Mouse (Mus musculus) stomach, postnatal 0 days (tissue): ENCODE measurements around the gene Pde4dip. TPM values are rescaled to one million over a fixed set of nuclear protein-coding genes. Genes with fewer than 3 reads are reported as not detected.

Experiments used
- ATAC-seq: fragments of 200-750 bp; cut with Nextera tagmentation; 2 replicates; pipeline ENCODE4 v1.8.0; 2017; ENCODE audit not compliant: low FRiP score, low TSS enrichment
- DNase-seq: peaks from one replicate; pipeline ENCODE4 v3.0.0-alpha.2; 2016; ENCODE audit warnings: low spot score
- H3K27ac ChIP-seq: fragments of 300-500 bp; sonication (generic); replicated peaks from 2 replicates; pipeline ENCODE4 v1.5.1; 2014; ENCODE audit warnings: mild to moderate bottlenecking, control low read depth
- H3K27me3 ChIP-seq: fragments of 300-500 bp; sonication (generic); 2 replicates; pipeline ENCODE4 v1.6.1; 2014; ENCODE audit warnings: low read length; ENCODE audit not compliant: control insufficient read depth, insufficient read depth
- H3K36me3 ChIP-seq: fragments of 300-500 bp; sonication (generic); 2 replicates; pipeline ENCODE4 v1.6.1; 2014; ENCODE audit warnings: low read length, mixed read lengths; ENCODE audit not compliant: control insufficient read depth, insufficient read depth
- H3K4me1 ChIP-seq: fragments of 300-500 bp; sonication (generic); replicated peaks from 2 replicates; pipeline ENCODE4 v1.6.1; 2014; ENCODE audit warnings: antibody characterized with exemption; ENCODE audit not compliant: control insufficient read depth, insufficient read depth
- H3K4me2 ChIP-seq: fragments of 300-500 bp; sonication (generic); replicated peaks from 2 replicates; pipeline ENCODE4 v1.6.1; 2014; ENCODE audit warnings: low read depth, mild to moderate bottlenecking, control low read depth, moderate library complexity
- H3K4me3 ChIP-seq: fragments of 300-500 bp; sonication (generic); 2 replicates; pipeline ENCODE4 v1.5.1; 2014; ENCODE audit warnings: low read depth, low read length, control low read depth
- H3K9ac ChIP-seq: fragments of 300-500 bp; sonication (generic); 2 replicates; pipeline ENCODE4 v1.6.1; 2014; ENCODE audit warnings: mild to moderate bottlenecking, low read length, control low read depth, mixed read lengths
- H3K9me3 ChIP-seq: fragments of 300-500 bp; sonication (generic); 2 replicates; pipeline ENCODE4 v1.6.1; 2016; ENCODE audit warnings: low read length; ENCODE audit not compliant: control insufficient read depth
- CTCF ChIP-seq: IDR thresholded peaks from 2 replicates; pipeline ENCODE4 v1.5.1; 2016; ENCODE audit warnings: antibody characterized with exemption, low read depth, mild to moderate bottlenecking, moderate library complexity
- EP300 ChIP-seq: optimal IDR thresholded peaks from 2 replicates; pipeline ENCODE3; 2016; ENCODE audit warnings: antibody characterized with exemption
- WGBS: fragments of 180-500 bp; shearing (Covaris S2); extraction: QIAGEN DNeasy Blood & Tissue Kit; methylation state at CpG from one replicate; pipeline ENCODE4 v1.1.7; 2014; 5-methylcytosine and 5-hydroxymethylcytosine counted together
- polyA plus RNA-seq: library from polyadenylated mRNA; unstranded; fragments of >200 nt; fragmentation: Nextera tagmentation; extraction: Ambion mirVana; gene quantifications from 2 replicates; pipeline ENCODE4 v1.2.1, GENCODE M21; 2015

Gene Pde4dip
- polyA plus RNA-seq, 1 experiment from 2014 or later: 9.9 TPM

DNA sequence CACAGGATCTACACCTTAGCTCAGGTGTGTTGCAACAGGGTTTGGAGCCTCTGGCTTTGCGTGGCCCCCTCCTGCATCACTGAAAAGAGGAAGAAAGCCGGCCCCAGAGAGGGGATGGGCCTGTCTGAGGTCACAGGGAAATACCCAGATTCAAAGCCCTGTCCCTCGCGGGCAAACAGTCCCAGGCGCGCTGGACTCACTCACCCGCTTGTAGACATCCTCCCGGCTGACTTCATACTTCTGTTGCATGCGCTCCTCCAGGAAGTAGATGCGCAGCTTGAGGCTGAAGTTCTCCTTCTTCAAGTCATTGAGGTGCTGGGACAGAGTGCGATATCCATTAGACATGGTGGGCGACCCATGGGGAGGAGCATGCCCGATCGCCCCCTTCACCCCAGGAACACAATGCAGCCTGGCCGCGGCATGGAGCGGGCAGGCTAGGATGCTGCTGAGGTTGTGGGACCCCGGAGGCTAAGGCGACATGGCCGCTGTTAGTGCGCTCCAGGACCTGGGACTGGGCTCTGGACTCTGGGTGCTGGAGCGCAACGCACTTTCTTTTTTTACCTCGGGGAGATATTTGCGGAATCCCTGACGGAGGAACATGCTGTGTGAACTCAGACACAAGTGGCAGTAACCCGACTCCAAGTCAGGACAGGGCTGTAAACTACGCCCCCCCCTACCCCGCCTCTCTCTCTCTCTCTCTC lies 64.3 kb downstream of the Pde4dip start:
- Histone ChIP-seq H3K4me3 (peak overlapping the region; percentile 49), H3K9ac (peak overlapping the region; percentile 61), H3K36me3 (no peaks in the 10 kb centered on the region), H3K4me1 (no peaks in the 10 kb centered on the region; the same call in 1 of the 2 replicates), H3K9me3 (no peaks in the 10 kb centered on the region), H3K27ac (no peak overlapping the region), H3K27me3 (no peaks in the 10 kb centered on the region), H3K4me2 (peak overlapping the region; percentile 83)
- 1% methylated on average over 29 of the region's 29 CpGs for WGBS
- peak; percentile 55 for DNase-seq
- TF ChIP-seq EP300 (no peak), CTCF (no peak)
- ATAC-seq: peak; percentile 75

- Histone ChIP-seq H3K27me3 (no peaks in the 10 kb centered on the region), H3K9me3 (no peaks in the 10 kb centered on the region), H3K4me1 (no peaks in the 10 kb centered on the region; the same call in 1 of the 2 replicates), H3K4me2 (peak overlapping the region; percentile 83), H3K27ac (no peak overlapping the region), H3K36me3 (no peaks in the 10 kb centered on the region), H3K9ac (no peak overlapping the region), H3K4me3 (no peak overlapping the region)
- no peak for ATAC-seq
- no peak for DNase-seq
- 45% methylated on average over 6 of the region's 6 CpGs for WGBS
- TF ChIP-seq EP300 (no peak), CTCF (no peak)
Measured at GRCm38 (mm10) chr3:97823438-97823837, 65.1 kb downstream of the Pde4dip start.

DNA sequence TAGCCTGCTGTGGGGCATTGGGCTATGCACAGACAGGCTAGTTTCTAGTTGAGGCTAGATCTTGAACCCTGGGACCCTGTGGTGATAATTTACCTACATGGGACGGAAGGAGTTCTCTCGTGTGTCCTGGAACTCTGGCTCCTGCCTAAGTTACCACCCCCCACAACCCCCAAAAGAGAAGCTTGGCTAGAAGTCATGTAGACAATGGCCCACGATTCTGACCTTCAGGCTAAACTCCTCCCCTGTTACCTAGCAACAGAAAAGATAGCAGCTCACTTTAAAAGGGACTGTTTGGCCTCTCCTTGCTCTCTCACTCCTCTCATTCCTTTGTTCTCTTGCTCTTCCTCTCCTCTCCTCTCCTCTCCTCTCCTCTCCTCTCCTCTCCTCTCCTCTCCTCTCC lies 69.5 kb downstream of the Pde4dip start:
- ATAC-seq (no peak), DNase-seq (no peak)
- no peak overlapping the region for H3K4me3 ChIP-seq
- no peak overlapping the region for H3K9ac ChIP-seq
- no peaks in the 10 kb centered on the region; the same call in 1 of the 2 replicates for H3K4me1 ChIP-seq
- no peaks in the 10 kb centered on the region for H3K36me3 ChIP-seq
- H3K27me3 ChIP-seq: no peaks in the 10 kb centered on the region
- no peak overlapping the region for H3K4me2 ChIP-seq
- TF ChIP-seq CTCF (no peak), EP300 (no peak)
- H3K27ac ChIP-seq: no peak overlapping the region
- WGBS: 46% methylated on average over 3 of the region's 3 CpGs
- H3K9me3 ChIP-seq: no peaks in the 10 kb centered on the region

DNA sequence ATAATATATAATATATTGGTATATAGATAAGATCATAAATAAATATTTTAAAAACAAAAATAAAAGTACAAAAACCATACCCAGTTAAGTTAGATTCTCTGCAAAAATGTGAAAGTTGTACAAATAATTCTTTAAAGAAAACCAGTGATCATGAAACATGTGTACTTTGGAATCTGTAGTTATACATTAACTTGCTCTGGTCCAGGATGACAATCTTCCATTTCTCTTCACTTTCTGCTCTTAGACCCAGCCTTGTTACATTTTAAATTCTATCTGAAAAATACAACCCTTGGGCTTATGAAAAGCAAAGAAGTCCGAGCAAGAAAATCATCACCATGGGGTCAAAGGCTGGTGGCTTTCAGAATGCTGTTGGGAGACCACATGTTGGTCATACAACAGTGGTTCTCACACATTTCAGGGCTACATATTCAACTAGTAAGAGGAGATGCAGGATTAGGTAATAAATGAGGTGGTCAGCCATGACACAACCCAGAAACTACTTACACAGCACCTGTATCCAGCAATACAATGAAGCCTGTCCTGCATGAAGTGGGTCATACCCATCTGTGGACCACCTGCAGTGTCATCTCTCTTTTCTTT lies 70.0 kb downstream of the Pde4dip start:
- Histone ChIP-seq H3K36me3 (no peaks in the 10 kb centered on the region), H3K4me3 (no peak overlapping the region), H3K27ac (no peak overlapping the region), H3K9ac (no peak overlapping the region), H3K9me3 (no peaks in the 10 kb centered on the region), H3K4me1 (no peaks in the 10 kb centered on the region), H3K27me3 (no peaks in the 10 kb centered on the region), H3K4me2 (no peak overlapping the region)
- DNase-seq (no peak), ATAC-seq (no peak)
- WGBS: 60% methylated on average over 1 of the region's 1 CpGs
- TF ChIP-seq EP300 (no peak), CTCF (no peak)

DNA sequence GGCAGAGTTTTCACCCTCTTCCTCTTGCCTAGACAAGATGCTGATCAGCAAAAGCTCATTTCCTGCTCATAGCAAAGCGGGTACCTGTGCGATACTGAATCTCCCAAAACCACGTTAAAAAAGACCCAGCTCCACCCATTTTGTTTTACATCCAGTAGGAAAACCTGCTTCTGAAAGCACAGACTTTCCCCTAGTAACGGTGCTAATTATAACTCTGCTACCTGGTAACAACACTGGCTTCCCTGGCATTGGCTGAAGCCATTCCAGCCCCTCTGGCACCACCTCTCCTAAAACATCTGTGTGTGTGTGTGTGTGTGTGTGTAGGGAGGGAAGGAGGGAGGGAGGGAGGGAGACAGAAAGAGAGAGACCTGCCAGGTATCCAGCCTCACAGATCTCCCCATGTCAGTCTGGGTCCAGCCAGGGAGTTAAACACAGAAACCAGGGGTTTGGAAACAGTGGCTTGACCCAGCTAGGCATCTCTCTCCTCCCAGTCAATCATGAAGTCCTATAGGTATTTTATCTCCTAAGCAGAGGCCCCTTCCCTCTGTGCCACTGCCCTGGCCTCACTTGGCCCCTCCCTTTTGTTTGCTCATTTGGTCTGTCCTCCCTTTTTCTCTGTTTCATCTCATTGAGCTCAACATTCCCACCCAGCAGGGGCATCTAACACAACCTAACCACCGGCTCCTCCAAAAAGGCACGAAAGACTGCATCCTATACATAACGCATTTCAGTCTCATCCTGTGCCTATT lies 76.7 kb downstream of the Pde4dip start:
- WGBS: 22% methylated on average over 7 of the region's 7 CpGs
- peak; percentile 70; the same call in 1 of the 2 replicates for ATAC-seq
- no peak overlapping the region for H3K9ac ChIP-seq
- no peaks in the 10 kb centered on the region for H3K9me3 ChIP-seq
- DNase-seq: peak; percentile 48
- no peak overlapping the region for H3K27ac ChIP-seq
- no peak overlapping the region for H3K4me3 ChIP-seq
- no peaks in the 10 kb centered on the region for H3K36me3 ChIP-seq
- no peaks in the 10 kb centered on the region for H3K27me3 ChIP-seq
- no peak overlapping the region for H3K4me2 ChIP-seq
- 0 out of 2 replicates have a peak, but pooled peaks cover 2% of the 10 kb centered on the region for H3K4me1 ChIP-seq
- TF ChIP-seq CTCF (no peak), EP300 (no peak)
